Mouse (Mus musculus) forebrain, embryonic 14.5 days (tissue): Measurements from ENCODE around the gene Actl7b. TPM values are rescaled to one million over a fixed set of nuclear protein-coding genes. Genes with fewer than 3 reads are reported as not detected.

Source experiments
- ATAC-seq: fragments of 200-750 bp; cut with Nextera tagmentation; 2 replicates; pipeline ENCODE4 v1.8.0; 2017; ENCODE audit warnings: mild to moderate bottlenecking, moderate library complexity
- DNase-seq: peaks from one replicate; pipeline ENCODE4 v3.0.0-alpha.2; 2015; ENCODE audit warnings: low spot score
- H3K27ac ChIP-seq: fragments of 300-500 bp; sonication (generic); 2 replicates; pipeline ENCODE4 v1.5.1; 2014; ENCODE audit warnings: low read depth, mild to moderate bottlenecking, control low read depth, low read length, moderate library complexity
- H3K27me3 ChIP-seq: fragments of 300-500 bp; sonication (generic); replicated peaks from 2 replicates; pipeline ENCODE4 v1.6.1; 2014; ENCODE audit warnings: low read length, control low read depth, mixed read lengths; ENCODE audit not compliant: control insufficient read depth, insufficient read depth
- H3K36me3 ChIP-seq: fragments of 300-500 bp; sonication (generic); 2 replicates; pipeline ENCODE4 v1.6.1; 2014; ENCODE audit warnings: low read length, control low read depth; ENCODE audit not compliant: control insufficient read depth, insufficient read depth
- H3K4me1 ChIP-seq: fragments of 300-500 bp; sonication (generic); 2 replicates; pipeline ENCODE4 v1.6.1; 2014; ENCODE audit warnings: antibody characterized with exemption, low read length, control low read depth; ENCODE audit not compliant: control insufficient read depth, insufficient read depth
- H3K4me2 ChIP-seq: fragments of 300-500 bp; sonication (generic); 2 replicates; pipeline ENCODE4 v1.6.1; 2014; ENCODE audit warnings: mild to moderate bottlenecking, control low read depth, low read length
- H3K4me3 ChIP-seq: fragments of 300-500 bp; sonication (generic); 2 replicates; pipeline ENCODE4 v1.5.1; 2014; ENCODE audit warnings: low read depth, low read length, control low read depth
- H3K9ac ChIP-seq: fragments of 300-500 bp; sonication (generic); 2 replicates; pipeline ENCODE4 v1.6.1; 2014; ENCODE audit warnings: mild to moderate bottlenecking, low read length, control low read depth, moderate library complexity
- H3K9me3 ChIP-seq: fragments of 300-500 bp; sonication (generic); replicated peaks from 2 replicates; pipeline ENCODE4 v1.6.1; 2016; ENCODE audit warnings: low read length, control low read depth, mixed read lengths; ENCODE audit not compliant: control insufficient read depth
- WGBS: fragments of 180-500 bp; shearing (Covaris S2); extraction: QIAGEN DNeasy Blood & Tissue Kit; methylation state at CpG from one replicate; pipeline ENCODE4 v1.1.7; 2014; 5-methylcytosine and 5-hydroxymethylcytosine counted together
- polyA plus RNA-seq: library from polyadenylated mRNA; unstranded; fragments of >200 nt; fragmentation: Nextera tagmentation; extraction: Ambion mirVana; gene quantifications from 2 replicates; pipeline ENCODE4 v1.2.1, GENCODE M21; 2014

The Actl7b gene
- polyA plus RNA-seq, 1 experiment from 2014 or later = not detected

DNA sequence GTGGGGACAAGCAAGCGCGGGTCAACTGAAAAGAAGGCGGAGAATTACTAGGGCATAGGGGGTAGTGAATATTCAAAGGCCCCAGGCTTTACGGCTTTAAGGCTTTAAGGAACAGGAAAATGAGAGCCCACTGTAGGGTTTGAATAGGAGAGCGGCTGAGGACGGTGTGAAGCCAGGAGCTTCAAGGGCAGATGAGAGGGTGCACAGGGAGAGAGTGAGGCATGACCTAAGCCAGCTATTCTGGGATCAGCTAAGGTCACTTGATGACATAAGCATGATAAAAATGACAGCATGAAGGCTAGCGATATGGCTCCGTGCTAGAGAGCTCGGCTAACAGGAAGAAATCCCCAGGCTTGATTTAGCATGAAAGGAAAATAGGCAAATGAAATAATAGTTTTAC lies 21.8 kb downstream of the Actl7b start:
- Histone ChIP-seq H3K27me3 (no peaks in the 10 kb centered on the region), H3K4me2 (no peak overlapping the region), H3K36me3 (no peaks in the 10 kb centered on the region), H3K4me3 (no peak overlapping the region), H3K27ac (no peak overlapping the region), H3K9ac (no peak overlapping the region), H3K4me1 (no peaks in the 10 kb centered on the region), H3K9me3 (no peaks in the 10 kb centered on the region)
- DNase-seq (no peak), ATAC-seq (no peak)
- 66% methylated on average over 9 of the region's 9 CpGs for whole genome bisulfite sequencing

DNA sequence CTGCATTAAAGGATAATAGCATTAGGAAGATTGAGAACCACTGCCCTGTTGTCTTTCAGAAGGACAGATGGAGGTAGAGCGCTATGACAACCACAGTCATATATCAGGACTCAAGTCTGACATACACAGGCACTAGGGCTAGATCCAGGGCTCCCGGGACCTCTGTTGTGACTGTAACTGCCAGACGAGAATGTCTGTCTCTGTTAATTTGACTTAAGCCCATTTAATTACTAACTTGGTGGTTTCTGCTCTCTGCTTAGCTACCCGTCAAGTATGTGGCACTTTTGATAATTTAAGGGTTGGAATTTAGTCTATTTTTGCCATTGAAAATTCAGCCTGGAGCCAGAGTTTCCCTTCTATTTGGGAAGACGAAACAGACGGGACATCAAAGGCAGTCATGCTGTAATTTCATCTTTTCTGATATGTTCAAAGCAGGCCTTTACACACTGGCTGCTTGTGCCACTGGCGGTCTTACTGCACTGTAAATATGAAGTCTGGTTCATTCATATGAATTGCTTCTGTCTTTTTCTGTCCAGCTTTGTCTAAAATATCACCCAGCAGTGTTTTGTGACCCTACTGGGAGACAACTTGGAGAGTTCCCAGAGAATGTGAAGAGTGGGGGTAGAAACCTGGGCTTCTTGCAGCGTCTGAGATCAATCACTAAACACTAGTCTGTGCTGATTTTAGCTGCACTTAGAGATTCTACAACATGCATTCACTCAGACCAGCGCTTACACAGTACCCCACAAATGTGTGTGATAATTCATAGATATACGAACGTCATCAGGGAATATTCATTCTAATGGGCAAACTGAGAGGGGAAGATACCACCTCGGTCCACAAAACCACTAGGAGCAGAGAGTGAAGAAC lies 22.4 kb downstream of the Actl7b start:
- no peak overlapping the region for H3K4me2 ChIP-seq
- no peak overlapping the region for H3K4me3 ChIP-seq
- no peaks in the 10 kb centered on the region for H3K36me3 ChIP-seq
- DNase-seq (peak; percentile 3), ATAC-seq (no peak)
- H3K4me1 ChIP-seq = no peaks in the 10 kb centered on the region
- H3K27ac ChIP-seq = no peak overlapping the region
- H3K9ac ChIP-seq = no peak overlapping the region
- H3K27me3 ChIP-seq = no peaks in the 10 kb centered on the region
- no peaks in the 10 kb centered on the region for H3K9me3 ChIP-seq
- WGBS = 68% methylated on average over 12 of the region's 12 CpGs

DNA sequence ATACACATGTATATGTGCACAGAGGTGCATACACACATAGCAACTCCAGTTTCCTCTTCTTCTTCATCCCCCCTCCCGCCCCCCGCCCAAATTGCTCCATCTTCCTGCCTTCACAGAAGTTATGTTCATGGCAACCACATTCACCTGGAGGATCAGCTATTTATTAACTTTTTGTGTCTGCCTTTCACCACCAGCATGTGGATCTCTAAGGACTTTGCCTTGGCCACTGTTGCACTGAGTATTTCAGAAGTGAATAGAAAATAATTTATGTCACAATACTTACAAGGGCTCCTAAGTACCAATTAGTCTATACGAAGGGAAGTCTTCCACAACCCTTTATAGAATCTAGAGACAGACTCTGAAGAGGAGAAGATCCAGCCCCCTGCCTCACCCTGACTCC lies 23.3 kb downstream of the Actl7b start:
- Histone ChIP-seq H3K27ac (no peak overlapping the region), H3K4me1 (no peaks in the 10 kb centered on the region), H3K27me3 (no peaks in the 10 kb centered on the region), H3K36me3 (no peaks in the 10 kb centered on the region), H3K9ac (no peak overlapping the region), H3K4me3 (no peak overlapping the region), H3K9me3 (no peaks in the 10 kb centered on the region), H3K4me2 (no peak overlapping the region)
- 78% methylated on average over 3 of the region's 3 CpGs for WGBS
- DNase-seq (no peak), ATAC-seq (no peak)

DNA sequence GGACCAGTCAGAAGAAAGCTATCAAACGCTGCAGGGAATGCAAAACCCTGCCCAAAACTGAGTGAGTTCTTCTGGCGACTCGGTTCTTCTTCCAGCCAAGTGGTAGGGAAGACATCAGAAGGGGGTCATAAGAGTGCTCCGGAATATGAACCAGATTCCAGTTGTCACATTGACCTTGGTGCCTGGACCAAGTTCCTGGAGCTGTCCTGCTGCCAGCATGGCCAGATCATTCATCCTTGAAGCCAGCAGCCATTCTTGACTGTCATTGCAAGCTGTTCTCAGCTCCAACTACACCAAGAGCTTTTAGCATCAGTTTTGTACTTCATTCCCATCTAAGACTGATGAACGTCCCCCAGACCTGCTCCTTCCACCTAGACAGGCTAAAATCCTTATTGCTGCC lies 24.4 kb downstream of the Actl7b start:
- H3K4me3 ChIP-seq = no peak overlapping the region
- no peak overlapping the region for H3K4me2 ChIP-seq
- no peaks in the 10 kb centered on the region for H3K9me3 ChIP-seq
- no peak overlapping the region for H3K27ac ChIP-seq
- no peaks in the 10 kb centered on the region for H3K4me1 ChIP-seq
- ATAC-seq (no peak), DNase-seq (no peak)
- 60% methylated on average over 5 of the region's 5 CpGs for WGBS
- no peaks in the 10 kb centered on the region for H3K27me3 ChIP-seq
- H3K36me3 ChIP-seq = no peaks in the 10 kb centered on the region
- H3K9ac ChIP-seq = no peak overlapping the region

DNA sequence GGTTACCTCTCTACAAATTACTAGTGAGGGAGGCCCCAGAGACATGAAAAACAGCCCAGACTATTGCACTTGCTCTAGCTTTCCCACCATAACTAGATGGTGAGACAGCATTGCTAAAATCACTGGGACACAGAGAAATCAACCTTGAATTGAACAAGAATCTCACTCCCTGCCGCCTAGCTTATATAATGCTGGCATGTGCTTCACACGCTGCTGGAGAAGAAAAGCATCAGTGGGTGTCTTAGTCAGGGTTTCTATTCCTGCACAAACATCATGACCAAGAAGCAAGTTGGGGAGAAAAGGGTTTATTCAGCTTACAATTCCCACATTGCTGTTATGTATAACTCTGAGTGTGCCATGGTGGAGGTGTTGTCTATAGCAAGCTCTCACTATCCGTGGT lies 28.1 kb downstream of the Actl7b start:
- H3K4me1 ChIP-seq = no peaks in the 10 kb centered on the region; the same call in 1 of the 2 replicates
- WGBS = 77% methylated on average over 3 of the region's 3 CpGs
- ATAC-seq = no peak
- H3K4me2 ChIP-seq = no peak overlapping the region
- no peak overlapping the region for H3K4me3 ChIP-seq
- no peak overlapping the region for H3K27ac ChIP-seq
- H3K36me3 ChIP-seq = no peaks in the 10 kb centered on the region
- H3K27me3 ChIP-seq = no peaks in the 10 kb centered on the region
- H3K9ac ChIP-seq = no peak overlapping the region
- DNase-seq = no peak
- no peaks in the 10 kb centered on the region for H3K9me3 ChIP-seq

DNA sequence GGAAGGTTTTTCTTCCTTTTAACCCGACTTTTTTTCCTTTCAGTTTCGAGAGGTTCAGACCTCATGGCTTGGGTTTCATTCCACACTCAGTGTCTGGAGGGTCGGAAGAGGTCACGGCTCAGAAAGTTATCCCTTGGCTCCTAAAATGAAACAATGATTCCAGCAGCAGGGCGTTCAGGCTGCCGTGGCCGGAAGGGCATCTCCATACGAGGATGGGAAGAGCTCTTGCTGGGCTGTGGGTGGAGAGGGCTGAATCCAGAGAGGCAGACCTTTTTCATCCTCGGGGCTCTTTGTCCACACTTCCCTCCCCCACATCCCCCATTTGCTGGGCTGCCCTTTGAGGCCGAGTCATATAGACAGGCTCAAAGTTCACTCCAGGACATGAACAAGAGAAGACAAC lies 39.0 kb downstream of the Actl7b start:
- ATAC-seq (no peak), DNase-seq (no peak)
- Histone ChIP-seq H3K27me3 (no peaks in the 10 kb centered on the region), H3K27ac (no peak overlapping the region), H3K9ac (no peak overlapping the region), H3K36me3 (no peaks in the 10 kb centered on the region), H3K4me2 (no peak overlapping the region; the same call in 1 of the 2 replicates), H3K4me3 (no peak overlapping the region), H3K9me3 (no peaks in the 10 kb centered on the region), H3K4me1 (no peaks in the 10 kb centered on the region)
- WGBS = 6% methylated on average over 10 of the region's 10 CpGs

DNA sequence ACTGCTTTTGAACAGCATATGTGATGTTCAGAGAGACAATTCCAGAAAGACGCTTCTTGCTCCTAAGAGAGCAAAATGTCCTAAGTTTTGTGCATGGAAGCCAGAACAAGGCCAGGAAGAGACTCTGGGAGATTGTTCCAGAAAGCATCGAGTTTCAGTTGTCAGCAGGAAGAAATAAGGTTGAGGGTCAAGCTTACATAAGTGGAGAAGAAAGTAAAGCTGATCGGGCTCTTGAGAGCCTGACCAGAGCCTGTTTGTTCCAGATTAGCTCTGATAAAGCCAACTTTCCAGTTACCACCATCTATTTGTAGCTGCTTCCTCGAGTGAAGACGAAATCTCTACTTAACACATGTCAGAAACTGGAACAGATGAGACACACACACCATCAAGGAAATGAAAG lies 42.6 kb downstream of the Actl7b start:
- no peaks in the 10 kb centered on the region for H3K4me1 ChIP-seq
- no peaks in the 10 kb centered on the region for H3K36me3 ChIP-seq
- no peaks in the 10 kb centered on the region for H3K27me3 ChIP-seq
- no peak for ATAC-seq
- H3K27ac ChIP-seq = no peak overlapping the region
- H3K9ac ChIP-seq = no peak overlapping the region
- no peak overlapping the region for H3K4me3 ChIP-seq
- WGBS = 85% methylated on average over 5 of the region's 5 CpGs
- no peaks in the 10 kb centered on the region for H3K9me3 ChIP-seq
- no peak for DNase-seq
- H3K4me2 ChIP-seq = no peak overlapping the region

DNA sequence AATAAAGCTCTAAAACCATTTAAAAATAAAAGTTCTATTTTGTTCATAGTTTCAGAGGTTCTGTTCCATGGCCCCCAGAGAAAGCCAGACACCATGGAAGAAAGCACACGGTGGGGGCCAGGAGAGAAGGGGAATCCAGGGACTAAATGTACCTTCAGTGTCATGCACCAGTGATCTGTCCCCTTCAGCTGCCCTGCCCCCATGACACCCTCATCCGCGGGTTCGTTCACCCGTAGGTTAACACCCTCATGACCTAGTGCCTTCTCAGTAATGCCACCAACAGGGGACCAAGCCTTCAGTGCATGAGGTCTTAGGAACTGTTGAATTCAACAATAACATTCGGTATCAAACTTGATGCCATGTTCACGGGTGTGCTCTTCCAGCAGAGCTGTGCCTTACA lies 44.8 kb downstream of the Actl7b start:
- 84% methylated on average over 7 of the region's 7 CpGs for WGBS
- H3K4me1 ChIP-seq = no peaks in the 10 kb centered on the region

More for the DNA sequence above, 44.8 kb downstream of the Actl7b start:
- Histone ChIP-seq H3K9ac (no peak overlapping the region), H3K27me3 (no peaks in the 10 kb centered on the region), H3K4me2 (no peak overlapping the region), H3K4me3 (no peak overlapping the region), H3K36me3 (no peaks in the 10 kb centered on the region), H3K27ac (no peak overlapping the region), H3K9me3 (no peaks in the 10 kb centered on the region)
- no peak for DNase-seq
- no peak for ATAC-seq
